Mouse (Mus musculus) stomach, postnatal 0 days (tissue): ENCODE data around the gene Oxsm.

Experiments
- CTCF ChIP-seq: IDR thresholded peaks from 2 replicates; pipeline ENCODE4 v1.5.1; 2016; ENCODE audit warnings: antibody characterized with exemption, low read depth, mild to moderate bottlenecking, moderate library complexity
- EP300 ChIP-seq: optimal IDR thresholded peaks from 2 replicates; pipeline ENCODE3; 2016; ENCODE audit warnings: antibody characterized with exemption

DNA sequence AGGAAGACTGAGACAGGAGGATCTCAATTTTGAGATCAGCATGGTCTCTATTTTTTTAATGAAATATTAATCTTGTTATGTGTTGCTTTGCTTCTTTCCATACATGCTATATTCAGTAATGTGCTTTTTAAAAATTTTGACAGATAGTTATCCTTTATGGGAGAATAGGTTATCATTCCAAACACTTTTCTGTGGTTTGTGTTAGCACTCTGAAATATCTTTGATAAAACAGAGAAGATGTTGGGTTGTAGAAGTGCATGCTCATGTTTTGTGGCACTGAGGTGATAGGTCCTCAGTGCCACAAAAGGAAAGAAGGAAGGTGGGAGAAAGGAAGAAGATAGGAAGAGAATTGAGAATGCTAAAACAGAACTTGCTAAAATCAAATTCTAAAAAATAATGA lies 43.4 kb upstream of the Oxsm start:
- TF ChIP-seq CTCF = no peak
- no peak for TF ChIP-seq EP300
